Mouse (Mus musculus): ENCODE measurements around the gene Runx3. TPM values are rescaled to one million over a fixed set of nuclear protein-coding genes. Genes with fewer than 3 reads are reported as not detected.

Gene Runx3
- polyA plus RNA-seq (2014; fragmentation: Nextera tagmentation; extraction: Ambion mirVana), result 0.08 TPM in 1 of 2 replicates, not detected in the other

GRCm38 (mm10) chr4:135120342-135121100 lies at the start of gene Runx3:
Gene Runx3, plus strand, starts transcription at chr4:135120652.
- DNase-seq (ENCODE audit: low spot score, missing footprints) (no peak), ATAC-seq (ENCODE audit: low FRiP score) (no peak)
- Histone ChIP-seq H3K4me2 (no peak within 1 kb of the TSS), H3K36me3 (ENCODE audit: control insufficient read depth, insufficient read depth, low read length) (no peaks in the 10 kb centered on the region), H3K4me1 (ENCODE audit: control insufficient read depth, insufficient read depth, low read length) (0 out of 2 replicates have a peak, but pooled peaks cover 4% of the 10 kb centered on the region), H3K9ac (ENCODE audit: low read length) (no peak within 1 kb of the TSS), H3K27me3 (ENCODE audit: control insufficient read depth, insufficient read depth, low read length) (no peaks in the 10 kb centered on the region), H3K27ac (ENCODE audit: low read depth, low read length) (no peak within 1 kb of the TSS), H3K9me3 (ENCODE audit: control insufficient read depth, low read length) (no peaks in the 10 kb centered on the region), H3K4me3 (ENCODE audit: low read depth, low read length) (no peak within 1 kb of the TSS)
- WGBS, result 83% methylated on average over 18 of the region's 18 CpGs

- Histone ChIP-seq H3K9me3 (ENCODE audit: control insufficient read depth, low read length) (no peaks in the 10 kb centered on the region), H3K27me3 (ENCODE audit: control insufficient read depth, insufficient read depth, low read length) (no peaks in the 10 kb centered on the region), H3K4me1 (ENCODE audit: control insufficient read depth, insufficient read depth, low read length) (no peaks in the 10 kb centered on the region), H3K9ac (ENCODE audit: low read length) (no peak overlapping the region), H3K36me3 (ENCODE audit: control insufficient read depth, insufficient read depth, low read length) (no peaks in the 10 kb centered on the region), H3K4me3 (ENCODE audit: low read depth, low read length) (no peak overlapping the region), H3K4me2 (no peak overlapping the region), H3K27ac (ENCODE audit: low read depth, low read length) (no peak overlapping the region)
- no peak for DNase-seq (ENCODE audit: low spot score, missing footprints)
- ATAC-seq (ENCODE audit: low FRiP score), result no peak
- WGBS, result 93% methylated on average over 6 of the region's 6 CpGs
Observed at GRCm38 (mm10) chr4:135072671-135073070, 47.8 kb upstream of the Runx3 start.

GRCm38 (mm10) chr4:135073523-135073922 lies 46.9 kb upstream of the Runx3 start:
- Histone ChIP-seq H3K4me3 (ENCODE audit: low read depth, low read length) (no peak overlapping the region), H3K9ac (ENCODE audit: low read length) (no peak overlapping the region), H3K36me3 (ENCODE audit: control insufficient read depth, insufficient read depth, low read length) (no peaks in the 10 kb centered on the region), H3K27ac (ENCODE audit: low read depth, low read length) (no peak overlapping the region), H3K4me2 (no peak overlapping the region), H3K9me3 (ENCODE audit: control insufficient read depth, low read length) (no peaks in the 10 kb centered on the region), H3K27me3 (ENCODE audit: control insufficient read depth, insufficient read depth, low read length) (no peaks in the 10 kb centered on the region), H3K4me1 (ENCODE audit: control insufficient read depth, insufficient read depth, low read length) (no peaks in the 10 kb centered on the region)
- DNase-seq (ENCODE audit: low spot score, missing footprints), result no peak
- 73% methylated on average over 10 of the region's 10 CpGs for WGBS
- no peak for ATAC-seq (ENCODE audit: low FRiP score)

DNA sequence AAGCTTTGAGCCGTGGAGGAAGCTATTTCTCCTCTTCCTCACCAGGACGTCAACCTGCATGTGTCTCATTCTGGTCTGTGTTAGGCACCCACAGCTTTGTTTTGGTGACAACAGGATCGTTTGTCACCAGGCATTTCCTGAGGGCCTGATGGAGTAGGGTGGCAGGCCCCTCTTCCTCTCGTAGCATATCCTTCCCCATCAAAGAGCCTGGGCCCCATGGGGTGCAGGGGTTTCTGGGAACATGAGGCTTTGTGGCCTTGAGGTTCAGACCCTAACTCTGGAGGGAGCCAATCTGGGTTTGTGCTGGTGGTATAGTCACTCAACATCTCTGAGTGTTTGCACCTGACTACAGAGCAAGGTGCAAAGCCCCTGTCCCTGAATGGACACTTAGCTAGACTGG lies 45.8 kb upstream of the Runx3 start:
- H3K27ac ChIP-seq (ENCODE audit: low read depth, low read length), result no peak overlapping the region
- H3K36me3 ChIP-seq (ENCODE audit: control insufficient read depth, insufficient read depth, low read length), result no peaks in the 10 kb centered on the region
- no peak for ATAC-seq (ENCODE audit: low FRiP score)
- 71% methylated on average over 4 of the region's 4 CpGs for WGBS
- no peak overlapping the region for H3K4me3 ChIP-seq (ENCODE audit: low read depth, low read length)
- H3K4me2 ChIP-seq, result no peak overlapping the region
- H3K9me3 ChIP-seq (ENCODE audit: control insufficient read depth, low read length), result no peaks in the 10 kb centered on the region
- no peak overlapping the region for H3K9ac ChIP-seq (ENCODE audit: low read length)
- 0 out of 2 replicates have a peak, but pooled peaks cover under 1% of the 10 kb centered on the region for H3K4me1 ChIP-seq (ENCODE audit: control insufficient read depth, insufficient read depth, low read length)
- no peaks in the 10 kb centered on the region for H3K27me3 ChIP-seq (ENCODE audit: control insufficient read depth, insufficient read depth, low read length)
- DNase-seq (ENCODE audit: low spot score, missing footprints), result no peak

- no peak overlapping the region for H3K4me2 ChIP-seq
- 0 out of 2 replicates have a peak, but pooled peaks cover 5% of the 10 kb centered on the region for H3K4me1 ChIP-seq (ENCODE audit: control insufficient read depth, insufficient read depth, low read length)
- no peaks in the 10 kb centered on the region for H3K9me3 ChIP-seq (ENCODE audit: control insufficient read depth, low read length)
- H3K9ac ChIP-seq (ENCODE audit: low read length), result no peak overlapping the region
- H3K36me3 ChIP-seq (ENCODE audit: control insufficient read depth, insufficient read depth, low read length), result no peaks in the 10 kb centered on the region
- no peaks in the 10 kb centered on the region for H3K27me3 ChIP-seq (ENCODE audit: control insufficient read depth, insufficient read depth, low read length)
- no peak overlapping the region for H3K27ac ChIP-seq (ENCODE audit: low read depth, low read length)
- ATAC-seq (ENCODE audit: low FRiP score) (no peak), DNase-seq (ENCODE audit: low spot score, missing footprints) (no peak)
- no peak overlapping the region for H3K4me3 ChIP-seq (ENCODE audit: low read depth, low read length)
- 85% methylated on average over 6 of the region's 6 CpGs for WGBS
Observed at GRCm38 (mm10) chr4:135075360-135075759, 45.1 kb upstream of the Runx3 start.

DNA sequence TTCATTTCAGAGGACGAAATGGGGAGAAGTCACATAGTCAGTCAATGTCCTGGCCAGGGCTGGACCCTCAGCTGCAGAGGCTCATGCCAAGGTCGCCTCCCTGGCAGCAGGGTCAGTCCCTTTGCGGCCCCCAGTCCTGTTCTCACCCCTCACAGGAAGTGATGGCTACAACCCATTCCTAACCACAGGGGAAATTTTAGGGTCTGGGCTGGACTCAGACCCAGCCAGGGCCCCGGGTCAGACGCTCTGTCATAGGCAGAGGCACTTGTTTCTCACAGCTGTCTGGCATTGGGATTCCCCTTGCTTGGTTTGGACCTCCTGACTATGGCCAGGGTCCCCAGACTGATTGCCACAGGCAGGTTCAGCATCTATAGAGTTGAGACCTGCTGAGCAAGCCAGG lies 43.8 kb upstream of the Runx3 start:
- H3K9ac ChIP-seq (ENCODE audit: low read length), result no peak overlapping the region
- ATAC-seq (ENCODE audit: low FRiP score) (no peak), DNase-seq (ENCODE audit: low spot score, missing footprints) (no peak)
- 0 out of 2 replicates have a peak, but pooled peaks cover 5% of the 10 kb centered on the region for H3K4me1 ChIP-seq (ENCODE audit: control insufficient read depth, insufficient read depth, low read length)
- H3K27ac ChIP-seq (ENCODE audit: low read depth, low read length), result no peak overlapping the region
- H3K4me2 ChIP-seq, result no peak overlapping the region
- H3K4me3 ChIP-seq (ENCODE audit: low read depth, low read length), result no peak overlapping the region
- H3K36me3 ChIP-seq (ENCODE audit: control insufficient read depth, insufficient read depth, low read length), result no peaks in the 10 kb centered on the region
- no peaks in the 10 kb centered on the region for H3K27me3 ChIP-seq (ENCODE audit: control insufficient read depth, insufficient read depth, low read length)
- H3K9me3 ChIP-seq (ENCODE audit: control insufficient read depth, low read length), result no peaks in the 10 kb centered on the region
- 86% methylated on average over 5 of the region's 5 CpGs for WGBS

DNA sequence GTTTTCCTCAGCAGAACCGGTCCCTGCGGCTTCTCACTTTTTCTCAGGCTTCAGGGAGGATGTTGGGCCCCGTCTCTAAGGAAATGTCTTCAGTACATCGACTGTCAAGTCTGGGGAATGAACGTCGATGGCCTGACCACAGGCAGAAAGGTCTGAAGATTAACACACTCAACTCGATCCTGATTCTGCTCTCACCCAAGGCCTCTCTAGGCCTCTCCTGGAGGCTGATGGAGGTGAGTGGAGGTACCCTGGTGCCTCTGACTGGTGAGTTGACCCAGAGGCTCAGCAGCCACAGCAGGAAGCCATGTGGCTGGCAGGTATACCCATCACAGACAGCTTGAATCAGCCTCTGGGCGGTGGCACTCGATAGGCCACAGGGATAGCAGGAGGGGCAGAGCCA lies 43.3 kb upstream of the Runx3 start:
- Histone ChIP-seq H3K36me3 (ENCODE audit: control insufficient read depth, insufficient read depth, low read length) (no peaks in the 10 kb centered on the region), H3K27me3 (ENCODE audit: control insufficient read depth, insufficient read depth, low read length) (no peaks in the 10 kb centered on the region), H3K9me3 (ENCODE audit: control insufficient read depth, low read length) (no peaks in the 10 kb centered on the region), H3K4me2 (no peak overlapping the region), H3K4me3 (ENCODE audit: low read depth, low read length) (no peak overlapping the region), H3K9ac (ENCODE audit: low read length) (no peak overlapping the region), H3K4me1 (ENCODE audit: control insufficient read depth, insufficient read depth, low read length) (0 out of 2 replicates have a peak, but pooled peaks cover 5% of the 10 kb centered on the region), H3K27ac (ENCODE audit: low read depth, low read length) (no peak overlapping the region)
- no peak for DNase-seq (ENCODE audit: low spot score, missing footprints)
- ATAC-seq (ENCODE audit: low FRiP score), result no peak
- 87% methylated on average over 9 of the region's 9 CpGs for WGBS

DNA sequence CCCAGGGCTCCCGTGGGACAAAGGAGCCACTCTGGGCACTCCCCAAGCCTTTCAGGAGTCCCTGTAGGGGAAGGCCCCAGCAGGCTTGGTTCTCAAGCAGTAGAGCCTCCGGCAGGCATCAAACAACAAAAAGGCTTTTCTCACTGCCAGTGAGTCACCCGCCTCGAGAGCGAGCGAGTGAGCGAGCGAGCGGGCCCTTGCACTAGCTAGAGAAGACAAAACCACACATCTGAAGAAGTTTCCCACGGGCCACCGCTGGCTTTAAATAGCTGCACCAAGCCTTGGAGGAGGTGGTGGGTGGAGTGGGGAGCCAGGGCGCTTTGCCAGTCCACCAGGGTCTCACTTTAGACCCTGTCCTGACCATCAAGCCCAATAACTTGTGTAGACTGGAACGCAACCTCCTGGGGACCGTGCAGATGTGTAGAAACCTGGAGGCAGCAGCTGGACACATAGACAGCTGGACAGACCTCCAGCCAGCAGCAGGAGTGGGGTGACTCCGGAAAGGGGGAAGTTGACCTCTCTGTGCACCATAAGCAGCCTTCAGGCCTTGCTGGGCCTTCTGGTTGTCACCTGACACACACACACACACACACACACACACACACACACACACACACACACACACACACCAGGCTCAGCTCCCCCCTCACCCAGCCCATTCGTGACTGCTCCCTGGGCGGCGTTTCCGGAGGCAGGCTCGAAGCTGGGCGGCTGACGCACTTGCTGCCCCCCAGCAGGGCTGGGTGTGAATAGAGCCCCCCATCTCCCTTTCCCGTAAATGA lies 40.4 kb upstream of the Runx3 start:
- H3K27ac ChIP-seq (ENCODE audit: low read depth, low read length), result no peak overlapping the region
- 54% methylated on average over 23 of the region's 23 CpGs for WGBS
- peak; percentile 86 for DNase-seq (ENCODE audit: low spot score, missing footprints)

GRCm38 (mm10) chr4:135080641-135080920 lies 39.9 kb upstream of the Runx3 start:
- Histone ChIP-seq H3K9ac (ENCODE audit: low read length) (no peak overlapping the region), H3K4me1 (ENCODE audit: control insufficient read depth, insufficient read depth, low read length) (0 out of 2 replicates have a peak, but pooled peaks cover 5% of the 10 kb centered on the region), H3K27ac (ENCODE audit: low read depth, low read length) (no peak overlapping the region), H3K27me3 (ENCODE audit: control insufficient read depth, insufficient read depth, low read length) (no peaks in the 10 kb centered on the region), H3K4me2 (no peak overlapping the region), H3K36me3 (ENCODE audit: control insufficient read depth, insufficient read depth, low read length) (no peaks in the 10 kb centered on the region), H3K9me3 (ENCODE audit: control insufficient read depth, low read length) (no peaks in the 10 kb centered on the region), H3K4me3 (ENCODE audit: low read depth, low read length) (no peak overlapping the region)
- 61% methylated on average over 7 of the region's 7 CpGs for WGBS
- DNase-seq (ENCODE audit: low spot score, missing footprints), result no peak
- no peak for ATAC-seq (ENCODE audit: low FRiP score)

More for the DNA sequence above, 40.4 kb upstream of the Runx3 start:
- H3K4me3 ChIP-seq (ENCODE audit: low read depth, low read length), result no peak overlapping the region
- no peak for ATAC-seq (ENCODE audit: low FRiP score)
- H3K9ac ChIP-seq (ENCODE audit: low read length), result no peak overlapping the region
- H3K36me3 ChIP-seq (ENCODE audit: control insufficient read depth, insufficient read depth, low read length), result no peaks in the 10 kb centered on the region
- no peak overlapping the region for H3K4me2 ChIP-seq
- H3K9me3 ChIP-seq (ENCODE audit: control insufficient read depth, low read length), result no peaks in the 10 kb centered on the region
- 0 out of 2 replicates have a peak, but pooled peaks cover 5% of the 10 kb centered on the region for H3K4me1 ChIP-seq (ENCODE audit: control insufficient read depth, insufficient read depth, low read length)
- no peaks in the 10 kb centered on the region for H3K27me3 ChIP-seq (ENCODE audit: control insufficient read depth, insufficient read depth, low read length)
